Mouse (Mus musculus) CH12.LX (cell line): ENCODE results near the gene Fbxl17. TPM values are rescaled to one million over a fixed set of nuclear protein-coding genes. Genes with fewer than 3 reads are reported as not detected.

Experiments
- DNase-seq: peaks from one replicate; pipeline ENCODE4 v3.0.0-alpha.2; 2013; ENCODE audit errors: extremely low read depth
- H3K27ac ChIP-seq: 2 replicates; pipeline ENCODE4 v1.5.1; 2012; ENCODE audit warnings: low read depth, mild to moderate bottlenecking, control low read depth, moderate library complexity; ENCODE audit not compliant: insufficient read depth
- H3K27me3 ChIP-seq: replicated peaks from 2 replicates; pipeline ENCODE3; 2012; ENCODE audit warnings: inconsistent platforms
- H3K36me3 ChIP-seq, 2 experiments: replicated peaks in 1 of 2; 2 replicates each; pipeline versions ENCODE3 to v1.6.1; 2012; ENCODE audit warnings: inconsistent platforms in 1 of 2, low read length in 1 of 2, mild to moderate bottlenecking in 1 of 2, mixed read lengths in 1 of 2, moderate library complexity in 1 of 2; ENCODE audit not compliant: control insufficient read depth in 1 of 2, insufficient read depth in 1 of 2
- H3K4me1 ChIP-seq, 2 experiments: 2 replicates each; pipeline ENCODE4 v1.6.1; 2012; ENCODE audit warnings: inconsistent platforms in 1 of 2, moderate library complexity in 1 of 2; ENCODE audit not compliant: insufficient read depth in 2 of 2, control insufficient read depth in 1 of 2
- H3K4me2 ChIP-seq: 2 replicates; pipeline ENCODE4 v1.6.1; 2012; ENCODE audit warnings: low read depth, mild to moderate bottlenecking, control low read depth; ENCODE audit not compliant: poor library complexity, insufficient read depth, severe bottlenecking
- H3K4me3 ChIP-seq, 3 experiments: fragments of 150-350 bp in 1 of 3; sonication (generic) in 1 of 3; replicated peaks in 1 of 3; 2 replicates each; pipeline versions ENCODE3 to v1.5.1; 2011 to 2012; ENCODE audit warnings: low read depth in 2 of 3, low read length in 2 of 3, mild to moderate bottlenecking in 2 of 3, moderate library complexity in 2 of 3, control low read depth in 1 of 3, improper control_type of control experiment in 1 of 3, inconsistent platforms in 1 of 3, mixed read lengths in 1 of 3; ENCODE audit not compliant: poor library complexity in 1 of 3
- H3K79me2 ChIP-seq: replicated peaks from 2 replicates; pipeline ENCODE4 v1.6.1; 2012; ENCODE audit warnings: mild to moderate bottlenecking, moderate library complexity; ENCODE audit not compliant: control insufficient read depth, poor library complexity, insufficient read depth, severe bottlenecking; ENCODE audit errors: extremely low read depth
- H3K9ac ChIP-seq: 2 replicates; pipeline ENCODE4 v1.6.1; 2012; ENCODE audit warnings: low read depth, mild to moderate bottlenecking, control low read depth, moderate library complexity; ENCODE audit not compliant: insufficient read depth
- H3K9me3 ChIP-seq: replicated peaks from 2 replicates; pipeline ENCODE3; 2012; ENCODE audit warnings: low read length, inconsistent platforms, mixed read lengths
- MAX ChIP-seq: IDR thresholded peaks from 2 replicates; pipeline ENCODE4 v1.6.1; 2011; ENCODE audit warnings: low read length, improper control_type of control experiment
- MXI1 ChIP-seq: IDR thresholded peaks from 2 replicates; pipeline ENCODE4 v1.6.1; 2011; ENCODE audit warnings: mild to moderate bottlenecking, low read depth, low read length, improper control_type of control experiment
- MYC ChIP-seq: IDR thresholded peaks from 2 replicates; pipeline ENCODE4 v1.6.1; 2011; ENCODE audit warnings: low read depth, mild to moderate bottlenecking, improper control_type of control experiment, low read length
- NRF1 ChIP-seq: IDR thresholded peaks from 2 replicates; pipeline ENCODE4 v1.6.1; 2014; ENCODE audit warnings: low read depth, mild to moderate bottlenecking, inconsistent platforms, low read length, improper control_type of control experiment, moderate library complexity
- PAX5 ChIP-seq: IDR thresholded peaks from 2 replicates; pipeline ENCODE4 v1.6.1; 2012; ENCODE audit warnings: low read length, inconsistent platforms, mixed read lengths
- RAD21 ChIP-seq: IDR thresholded peaks from 2 replicates; pipeline ENCODE4 v1.6.1; 2011; ENCODE audit warnings: low read depth, mild to moderate bottlenecking, low read length, improper control_type of control experiment, moderate library complexity
- USF2 ChIP-seq: conservative IDR thresholded peaks from 2 replicates; pipeline ENCODE4 v1.6.1; 2011; ENCODE audit warnings: low read depth, low read length, improper control_type of control experiment
- ZKSCAN1 ChIP-seq: IDR thresholded peaks from 2 replicates; pipeline ENCODE4 v1.6.1; 2012; ENCODE audit warnings: low read depth, inconsistent platforms, low read length, improper control_type of control experiment, borderline replicate concordance
- ZMIZ1 ChIP-seq: IDR thresholded peaks from 2 replicates; pipeline ENCODE4 v1.6.1; 2012; ENCODE audit warnings: low read depth, mild to moderate bottlenecking, inconsistent platforms, low read length, improper control_type of control experiment
- ZNF384 ChIP-seq: IDR thresholded peaks from 2 replicates; pipeline ENCODE4 v1.6.1; 2012; ENCODE audit warnings: low read depth, low read length, improper control_type of control experiment, inconsistent platforms
- dilution Hi-C: fragments of 300-500 bp; cut with MboI; formaldehyde crosslinking; loops from 2 replicates; pipeline ENCODE4 v1.14.3; 2020; ENCODE audit warnings: low sequenced_read_pairs; ENCODE audit not compliant: extremely low pct_unique_long_range_greater_than_20kb, extremely low pct_ligation_motif_present
- in situ Hi-C: fragments of 300-500 bp; cut with MboI; formaldehyde crosslinking; loops from 3 replicates; pipeline ENCODE4 v1.14.3; 2019; ENCODE audit warnings: low sequenced_read_pairs, low pct_ligation_motif_present, low pct_unique_long_range_greater_than_20kb, mixed read lengths
- polyA plus RNA-seq: library from polyadenylated mRNA; unstranded; fragments of >175 nt; gene quantifications from 2 replicates; pipeline ENCODE4 v1.2.1, GENCODE M21; 2012; ENCODE audit warnings: low read depth; ENCODE audit not compliant: insufficient read length
- total RNA-seq, 2 experiments: library from RNA; depleted of rRNA; stranded (reverse); fragments of 300-350 nt in 1 of 2; fragments of >200 nt in 1 of 2; gene quantifications; 2 replicates each; pipeline ENCODE4 v1.2.3; 2012 to 2014

The Fbxl17 gene
- total and polyA plus RNA-seq, 3 experiments, result 4.0 to 6.9 (median 4.3) TPM

- H3K27me3 ChIP-seq, result no peaks in the 10 kb centered on the region
- no peak overlapping the region for H3K4me3 ChIP-seq
These were observed 273.4 kb downstream of the Fbxl17 start for GRCm38 (mm10) chr17:63226380-63226779.

DNA sequence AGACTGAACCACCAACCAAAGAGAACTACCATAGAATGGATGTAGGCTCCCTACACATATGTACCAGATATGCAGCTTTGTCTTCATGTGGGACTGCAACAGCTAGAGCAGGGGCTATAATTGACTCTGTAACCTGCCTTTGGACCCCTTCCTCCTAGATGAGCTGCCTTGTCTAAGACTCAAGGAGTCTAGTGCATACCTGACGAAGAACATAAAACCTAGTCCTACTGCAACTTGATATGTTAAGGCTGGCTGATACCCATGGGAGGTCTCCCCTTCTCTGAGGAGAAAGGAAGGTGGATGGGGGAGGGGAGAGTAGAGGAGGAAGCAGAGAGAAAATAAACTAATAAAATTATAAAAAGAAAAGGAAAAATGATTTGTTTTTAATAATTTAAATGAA, 273.9 kb downstream of the Fbxl17 start:
- Histone ChIP-seq H3K4me2 (no peak overlapping the region), H3K27me3 (no peaks in the 10 kb centered on the region), H3K79me2 (no peaks in the 10 kb centered on the region), H3K36me3 (peaks cover 0 to 4% of the 10 kb centered on the region in 2 experiments), H3K9me3 (no peaks in the 10 kb centered on the region), H3K4me3 (no peak overlapping the region), H3K9ac (no peak overlapping the region), H3K4me1 (no peaks in the 10 kb centered on the region; a peak in 1 of 4 replicates), H3K27ac (no peak overlapping the region)
- TF ChIP-seq MAX (no peak), NRF1 (no peak)
- in situ Hi-C loops (no loop called here), dilution Hi-C loops (no loop called here)
- DNase-seq, result no peak

More at GRCm38 (mm10) chr17:63226380-63226779, 273.4 kb downstream of the Fbxl17 start:
- H3K27ac ChIP-seq, result no peak overlapping the region
- DNase-seq, result no peak
- H3K9me3 ChIP-seq, result no peaks in the 10 kb centered on the region
- in situ Hi-C loops (no loop called here), dilution Hi-C loops (no loop called here)
- peaks cover 0 to 4% of the 10 kb centered on the region in 2 experiments for H3K36me3 ChIP-seq
- H3K79me2 ChIP-seq, result no peaks in the 10 kb centered on the region
- H3K9ac ChIP-seq, result no peak overlapping the region
- no peaks in the 10 kb centered on the region; a peak in 1 of 4 replicates for H3K4me1 ChIP-seq
- TF ChIP-seq MXI1 (no peak), RAD21 (no peak), ZMIZ1 (no peak), MYC (no peak), ZKSCAN1 (no peak), USF2 (no peak), NRF1 (no peak)
- no peak overlapping the region for H3K4me2 ChIP-seq

GRCm38 (mm10) chr17:63223675-63224074, 276.1 kb downstream of the Fbxl17 start:
- H3K27me3 ChIP-seq, result no peaks in the 10 kb centered on the region
- no peak for DNase-seq
- TF ChIP-seq ZKSCAN1 (no peak), PAX5 (no peak), ZNF384 (no peak)
- in situ Hi-C loops (no loop called here), dilution Hi-C loops (no loop called here)
- H3K27ac ChIP-seq, result no peak overlapping the region
- no peak overlapping the region for H3K4me3 ChIP-seq
- H3K79me2 ChIP-seq, result no peaks in the 10 kb centered on the region
- no peaks in the 10 kb centered on the region for H3K9me3 ChIP-seq
- H3K9ac ChIP-seq, result no peak overlapping the region
- no peaks in the 10 kb centered on the region for H3K4me1 ChIP-seq
- H3K4me2 ChIP-seq, result no peak overlapping the region
- H3K36me3 ChIP-seq, result peaks cover 0 to 4% of the 10 kb centered on the region in 2 experiments
